Mouse (Mus musculus) embryonic fibroblast, embryonic 13.5 days (primary cell): Measurements from ENCODE around the gene Vwa8. TPM values are rescaled to one million over a fixed set of nuclear protein-coding genes. Genes with fewer than 3 reads are reported as not detected.

Experiments used
- H3K27ac ChIP-seq: 2 replicates; pipeline ENCODE4 v1.5.1; 2012; ENCODE audit warnings: low read length, control low read depth, inconsistent platforms; ENCODE audit not compliant: insufficient read depth
- H3K4me1 ChIP-seq: 2 replicates; pipeline ENCODE4 v1.6.1; 2011; ENCODE audit warnings: low read length; ENCODE audit not compliant: control insufficient read depth, insufficient read depth
- H3K4me3 ChIP-seq: 2 replicates; pipeline ENCODE4 v1.5.1; 2011; ENCODE audit warnings: mild to moderate bottlenecking, control low read depth, low read length; ENCODE audit not compliant: insufficient read depth
- CTCF ChIP-seq: IDR thresholded peaks from 2 replicates; pipeline ENCODE4 v1.5.1; 2011; ENCODE audit warnings: mild to moderate bottlenecking, control low read depth, low read length, moderate library complexity, borderline replicate concordance; ENCODE audit not compliant: insufficient read depth
- POLR2A ChIP-seq: IDR thresholded peaks from 2 replicates; pipeline ENCODE4 v1.6.1; 2011; ENCODE audit warnings: low read depth, mild to moderate bottlenecking, control low read depth, low read length, moderate library complexity
- polyA plus RNA-seq: library from polyadenylated mRNA; stranded (reverse); fragments of >200 nt; gene quantifications from 2 replicates; pipeline ENCODE4 v1.2.4, GENCODE M21; 2011; ENCODE audit warnings: low read depth; ENCODE audit not compliant: missing spikeins, insufficient read length

The Vwa8 gene
- 20.1 and 21.8 TPM in 2 replicates for polyA plus RNA-seq

- peak; percentile 70 for TF ChIP-seq POLR2A
- TF ChIP-seq CTCF: no peak
Observed at GRCm38 (mm10) chr14:78848941-78849911, at the start of gene Vwa8. TSS of gene Vwa8 (plus strand) at chr14:78849052.

DNA sequence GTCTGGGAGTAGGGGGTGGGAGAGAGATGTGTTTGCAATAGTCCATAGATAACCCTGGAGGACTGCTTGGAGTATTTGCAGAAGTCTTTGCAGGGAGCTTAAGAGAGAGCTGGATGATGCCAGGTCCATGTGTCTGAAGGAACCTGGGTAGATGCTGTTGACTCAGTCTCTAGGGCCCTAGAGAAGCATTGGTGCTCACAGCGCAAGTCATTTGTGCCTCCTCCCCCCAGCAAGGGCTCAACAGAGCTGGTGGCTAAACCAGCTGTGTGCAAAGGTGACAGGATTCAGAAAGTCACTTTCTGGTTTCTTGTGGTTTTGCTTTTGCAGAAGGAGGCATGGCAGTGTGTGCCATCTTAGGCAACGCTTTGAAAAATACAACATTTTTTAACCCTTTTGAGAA, 46.5 kb upstream of the Vwa8 start:
- no peaks in the 10 kb centered on the region for H3K4me1 ChIP-seq
- TF ChIP-seq CTCF (no peak), POLR2A (no peak)
- no peak overlapping the region for H3K27ac ChIP-seq
- no peak overlapping the region for H3K4me3 ChIP-seq

More at GRCm38 (mm10) chr14:78848941-78849911, at the start of gene Vwa8:
- Histone ChIP-seq H3K4me1 (peaks cover 5% of the 10 kb centered on the region), H3K4me3 (peak within 1 kb of the TSS; percentile 81), H3K27ac (peak within 1 kb of the TSS; percentile 45)

DNA sequence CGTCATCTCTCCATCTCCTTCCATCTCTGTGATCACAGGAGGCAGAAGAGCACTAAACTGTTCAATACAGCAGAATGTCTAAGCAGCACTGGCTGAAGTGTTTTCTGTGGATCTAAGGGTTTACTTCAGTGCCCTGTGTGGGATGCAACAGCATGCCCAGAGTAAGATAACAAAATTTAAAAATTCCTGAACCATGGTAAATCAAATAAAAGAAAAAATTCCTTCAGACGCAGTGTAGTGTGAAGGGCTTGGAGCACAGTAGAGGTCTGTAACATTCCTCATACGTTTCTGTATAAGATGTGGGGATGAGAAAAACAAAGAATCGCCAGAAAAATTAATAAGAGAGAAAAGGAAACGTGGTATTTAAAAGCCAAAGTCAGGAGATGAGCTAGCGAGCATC, 44.9 kb upstream of the Vwa8 start:
- no peak for TF ChIP-seq POLR2A
- TF ChIP-seq CTCF: no peak
- Histone ChIP-seq H3K4me3 (no peak overlapping the region), H3K4me1 (no peaks in the 10 kb centered on the region), H3K27ac (no peak overlapping the region)

DNA sequence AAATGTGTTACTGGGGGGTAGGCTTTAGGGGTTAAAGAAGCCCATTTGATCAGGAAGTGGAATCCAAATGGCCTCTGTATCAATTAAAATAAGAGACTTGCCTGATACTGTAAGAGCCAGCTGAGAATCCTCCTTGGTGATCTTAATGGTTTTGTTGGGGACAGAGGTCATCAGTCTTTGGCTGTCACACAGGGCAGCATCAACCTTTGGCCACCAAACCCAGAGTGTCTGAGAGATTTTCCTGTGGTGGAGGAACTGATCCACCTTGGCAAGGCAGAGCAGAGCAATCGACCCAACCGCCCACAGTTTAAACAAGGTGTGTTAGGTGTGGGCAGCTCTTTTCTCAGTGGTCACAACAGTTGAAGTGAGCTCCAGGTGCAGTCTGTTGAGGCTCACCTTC, 36.0 kb upstream of the Vwa8 start:
- Histone ChIP-seq H3K4me1 (no peaks in the 10 kb centered on the region), H3K4me3 (no peak overlapping the region), H3K27ac (no peak overlapping the region)
- no peak for TF ChIP-seq POLR2A
- TF ChIP-seq CTCF: no peak

GRCm38 (mm10) chr14:78816411-78816810, 32.4 kb upstream of the Vwa8 start:
- Histone ChIP-seq H3K4me1 (no peaks in the 10 kb centered on the region), H3K4me3 (no peak overlapping the region), H3K27ac (no peak overlapping the region)
- no peak for TF ChIP-seq POLR2A
- no peak for TF ChIP-seq CTCF

GRCm38 (mm10) chr14:78817651-78818050, 31.2 kb upstream of the Vwa8 start:
- TF ChIP-seq CTCF (no peak), POLR2A (no peak)
- Histone ChIP-seq H3K4me1 (no peaks in the 10 kb centered on the region), H3K4me3 (no peak overlapping the region), H3K27ac (no peak overlapping the region)

GRCm38 (mm10) chr14:78818406-78818805, 30.4 kb upstream of the Vwa8 start:
- Histone ChIP-seq H3K27ac (no peak overlapping the region), H3K4me1 (no peaks in the 10 kb centered on the region), H3K4me3 (no peak overlapping the region)
- no peak for TF ChIP-seq CTCF
- TF ChIP-seq POLR2A: no peak

DNA sequence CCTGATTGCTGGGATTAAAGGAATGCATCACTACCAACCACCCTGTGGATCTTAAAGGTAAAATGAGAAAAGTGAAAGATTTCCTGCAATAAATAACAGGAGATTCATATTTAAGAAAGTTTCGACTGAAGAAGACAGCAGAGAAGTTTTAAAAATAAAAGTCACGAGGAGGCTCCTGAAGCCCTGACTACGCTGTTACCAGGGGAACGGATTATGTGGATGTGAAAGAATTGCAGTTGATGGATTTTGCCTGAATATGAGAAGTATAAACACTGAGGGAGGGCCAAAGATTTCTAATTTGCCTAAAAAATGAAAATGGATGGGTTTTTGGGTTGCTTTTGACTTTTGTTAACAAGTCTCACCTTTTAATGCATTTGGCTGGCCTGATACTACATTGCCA, 24.8 kb upstream of the Vwa8 start:
- H3K27ac ChIP-seq: no peak overlapping the region
- no peak overlapping the region for H3K4me3 ChIP-seq
- TF ChIP-seq POLR2A (no peak), CTCF (no peak)
- no peaks in the 10 kb centered on the region for H3K4me1 ChIP-seq

GRCm38 (mm10) chr14:78824507-78824906, 24.3 kb upstream of the Vwa8 start:
- no peak overlapping the region for H3K4me3 ChIP-seq
- no peaks in the 10 kb centered on the region for H3K4me1 ChIP-seq
- no peak for TF ChIP-seq POLR2A
- no peak for TF ChIP-seq CTCF
- no peak overlapping the region for H3K27ac ChIP-seq

DNA sequence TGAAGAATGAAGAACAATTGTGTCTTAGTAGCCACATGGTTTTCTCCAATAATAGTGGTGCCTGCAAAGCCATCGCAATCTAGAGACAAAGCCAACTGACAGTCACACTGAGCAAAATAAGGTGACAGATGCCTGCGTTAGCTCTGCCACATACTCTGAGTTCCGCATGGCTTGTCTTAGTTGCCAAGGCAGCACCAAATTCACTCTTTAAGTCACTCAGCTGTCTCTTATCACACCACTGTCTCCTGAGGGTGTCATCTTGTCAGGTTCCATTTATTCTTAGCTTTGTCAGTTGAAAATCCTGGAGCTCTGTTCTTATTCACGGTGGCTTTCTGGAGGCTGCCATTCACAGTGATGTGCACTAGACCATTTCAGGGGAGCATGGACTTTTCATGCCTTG, 17.7 kb upstream of the Vwa8 start:
- Histone ChIP-seq H3K4me1 (no peaks in the 10 kb centered on the region), H3K27ac (no peak overlapping the region), H3K4me3 (no peak overlapping the region)
- TF ChIP-seq POLR2A (no peak), CTCF (no peak)

DNA sequence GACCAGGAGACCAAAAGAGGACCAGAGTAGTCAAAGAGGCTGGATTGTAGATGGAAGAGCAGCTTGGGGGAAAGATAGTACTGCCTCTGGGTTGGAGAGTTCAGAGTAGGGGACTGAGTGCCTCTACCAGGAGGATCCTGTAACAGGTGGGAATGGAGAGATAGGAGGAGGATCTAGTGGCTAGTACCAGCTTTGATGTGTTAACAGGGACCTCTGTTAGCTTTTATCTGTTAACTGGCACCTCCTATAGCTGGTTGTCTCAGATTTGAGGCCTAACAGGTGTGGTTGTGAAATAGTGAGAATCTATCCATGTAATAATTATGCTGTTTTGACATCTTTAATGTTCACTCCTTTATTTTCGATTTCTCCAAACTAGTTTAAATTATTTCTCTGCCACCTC, 904 bp upstream of the Vwa8 start:
- H3K4me3 ChIP-seq: no peak overlapping the region
- TF ChIP-seq POLR2A: no peak
- TF ChIP-seq CTCF: no peak
- no peak overlapping the region for H3K27ac ChIP-seq

More for the DNA sequence above, 904 bp upstream of the Vwa8 start:
- peaks cover 5% of the 10 kb centered on the region for H3K4me1 ChIP-seq
